Mouse (Mus musculus) cerebellum, adult 9-11 months (tissue): ENCODE data around the gene Cd1d1.

Experiments used
- DNase-seq: peaks from one replicate; pipeline ENCODE4 v3.0.0; 2022

Gene Cd1d1

DNA sequence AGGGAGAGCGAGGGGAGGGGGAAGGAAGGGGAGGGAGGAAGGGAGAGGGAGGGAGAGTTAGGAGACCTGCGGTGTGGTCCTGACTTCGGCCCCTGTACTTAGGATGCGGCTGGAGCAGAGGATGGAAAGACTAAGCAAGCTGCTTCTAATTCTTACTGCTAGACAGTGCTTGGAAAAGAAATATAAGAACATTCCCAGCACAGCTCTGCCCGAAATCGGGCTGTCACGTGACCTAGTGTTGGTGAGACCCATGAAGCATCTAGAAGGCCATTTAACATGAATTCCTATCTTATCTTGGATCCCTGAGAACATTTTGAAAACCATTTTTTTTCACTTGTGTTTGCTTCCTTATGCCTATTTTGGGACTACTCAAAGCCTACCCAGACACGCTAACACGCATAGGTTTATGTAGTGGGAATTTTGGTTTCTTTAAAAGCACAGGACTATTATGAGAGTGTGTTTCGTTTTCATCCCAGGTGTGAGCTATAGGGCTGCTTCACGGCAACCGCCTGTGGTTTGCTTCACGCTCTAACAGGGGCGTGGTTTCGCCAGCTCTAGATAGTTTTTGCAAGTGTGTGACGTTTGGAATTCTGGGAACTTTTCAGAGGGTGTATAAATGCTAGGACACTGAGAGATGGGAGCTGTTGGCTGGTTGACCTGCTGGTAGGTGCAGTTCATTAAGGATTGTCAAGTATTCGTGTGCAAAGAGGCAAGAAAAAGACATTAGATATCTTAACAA lies 38.4 kb downstream of the Cd1d1 start:
- no peak for DNase-seq

DNA sequence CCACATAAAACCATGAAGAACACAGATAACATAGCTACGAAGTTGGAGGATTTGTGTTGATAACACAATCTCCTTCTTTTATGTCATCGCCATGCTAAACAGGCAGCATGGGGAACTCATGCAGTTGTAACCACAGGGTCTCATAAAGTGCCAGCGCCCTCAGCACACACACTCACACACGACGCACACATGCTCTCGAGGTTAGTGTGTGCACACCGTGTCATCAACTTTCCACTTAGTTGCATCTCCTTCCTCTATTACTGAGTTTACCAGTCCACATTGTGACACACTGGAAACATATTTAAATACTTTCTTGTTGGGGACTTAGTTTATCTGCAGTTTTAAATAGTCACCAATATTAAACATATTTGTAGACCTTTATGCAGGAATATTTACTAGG lies 40.2 kb downstream of the Cd1d1 start:
- no peak for DNase-seq

GRCm38 (mm10) chr3:86955376-86955775 lies 43.9 kb downstream of the Cd1d1 start:
- DNase-seq: no peak

DNA sequence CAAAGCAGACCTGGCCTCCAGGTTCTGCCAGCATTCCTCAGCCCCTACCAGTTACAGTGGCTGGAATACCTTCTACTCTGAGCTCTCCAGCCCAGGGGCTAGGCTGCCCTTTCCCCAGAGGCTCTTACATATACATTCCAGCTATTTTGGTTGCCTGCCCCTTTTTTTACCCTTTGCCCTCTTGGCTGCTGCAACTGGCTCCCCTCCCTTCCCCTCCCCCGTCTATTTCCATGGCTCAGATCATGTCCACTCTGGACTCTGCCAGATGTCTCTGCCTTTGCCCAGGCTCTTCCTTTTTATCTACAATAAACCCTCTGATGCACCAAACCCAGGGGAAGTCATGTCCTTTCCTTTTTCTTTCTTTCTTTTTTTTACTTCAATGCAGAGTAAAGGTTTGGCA lies 44.7 kb downstream of the Cd1d1 start:
- DNase-seq: no peak

DNA sequence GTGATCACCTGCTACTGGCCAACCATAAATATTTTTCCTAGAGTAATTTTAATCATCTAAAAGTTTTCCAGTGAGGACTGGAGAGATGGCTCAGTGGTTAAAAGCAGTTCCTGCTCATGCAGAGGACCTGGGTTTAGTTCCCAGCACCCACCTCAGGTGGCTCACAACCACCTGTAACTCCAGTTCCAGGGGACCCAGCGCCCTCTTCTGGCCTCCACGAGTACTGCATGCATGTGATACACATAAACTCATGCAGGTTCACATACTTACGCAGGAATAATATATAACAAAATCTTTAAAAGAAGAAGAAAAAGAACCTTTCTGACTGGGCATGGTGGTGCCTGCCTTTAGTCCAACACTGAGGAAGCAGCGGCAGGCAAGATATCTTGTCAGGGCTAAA lies 45.4 kb downstream of the Cd1d1 start:
- no peak for DNase-seq

DNA sequence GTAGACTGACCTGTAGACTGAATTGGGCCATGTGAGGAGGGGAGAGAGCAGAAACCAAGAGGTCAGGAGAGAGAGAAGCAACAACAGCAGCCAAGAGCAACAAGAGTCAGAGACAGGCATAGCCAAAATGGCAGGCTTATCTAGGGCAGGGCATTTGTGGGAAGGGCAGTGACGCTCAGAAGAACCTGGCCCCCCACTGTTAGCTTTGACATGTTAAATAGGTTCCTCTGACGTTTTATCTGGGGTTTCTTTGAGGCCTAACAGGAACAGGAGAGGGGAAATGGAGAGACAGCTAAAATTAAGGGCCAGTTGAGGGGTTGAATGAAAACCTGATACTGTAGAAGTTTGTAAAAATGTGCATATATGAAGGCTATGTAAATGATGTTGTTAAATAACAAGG lies 48.6 kb downstream of the Cd1d1 start:
- no peak for DNase-seq
